Mouse (Mus musculus) adrenal gland, postnatal 14 days (tissue): Measurements from ENCODE around the gene Gng7. TPM values are rescaled to one million over a fixed set of nuclear protein-coding genes. Genes with fewer than 3 reads are reported as not detected.

Experiments
- DNase-seq: peaks from one replicate; pipeline ENCODE4 v3.0.0; 2021; ENCODE audit warnings: mixed read lengths
- total RNA-seq: library from RNA; stranded (reverse); gene quantifications from 2 replicates; pipeline ENCODE4 v1.2.3, GENCODE M21; 2021

Gng7 gene
- total RNA-seq, 1 experiment from 2014 or later = 5.9 TPM

GRCm38 (mm10) chr10:81025639-81026275 is 11.0 kb upstream of the Gng7 start, which contains the start of gene Diras1:
Gene Diras1, minus strand, starts transcription at chr10:81025662.
- no peak for DNase-seq

- DNase-seq = peak; percentile 57
Measured at GRCm38 (mm10) chr10:81025047-81025621, 10.4 kb upstream of the Gng7 start.

- no peak for DNase-seq
Measured at GRCm38 (mm10) chr10:81024346-81024937, 9.7 kb upstream of the Gng7 start.

GRCm38 (mm10) chr10:81022744-81023143 is 8.0 kb upstream of the Gng7 start:
- no peak for DNase-seq

GRCm38 (mm10) chr10:81021547-81022110 is 6.9 kb upstream of the Gng7 start:
- no peak for DNase-seq

- DNase-seq = no peak
Measured at GRCm38 (mm10) chr10:81020207-81020606, 5.5 kb upstream of the Gng7 start.

GRCm38 (mm10) chr10:81019687-81020086 is 4.9 kb upstream of the Gng7 start:
- DNase-seq = no peak

GRCm38 (mm10) chr10:81018326-81018725 is 3.6 kb upstream of the Gng7 start:
- DNase-seq = peak; percentile 74

- DNase-seq = peak; percentile 79
Measured at GRCm38 (mm10) chr10:81016645-81017044, 1.9 kb upstream of the Gng7 start.

- DNase-seq = no peak
Measured at GRCm38 (mm10) chr10:81015666-81016065, 921 bp upstream of the Gng7 start.

GRCm38 (mm10) chr10:81010851-81011250 is 3.9 kb downstream of the Gng7 start:
- DNase-seq = no peak

GRCm38 (mm10) chr10:81007240-81007639 is 7.5 kb downstream of the Gng7 start:
- peak; percentile 44 for DNase-seq

GRCm38 (mm10) chr10:81006005-81006677 is 8.6 kb downstream of the Gng7 start:
- no peak for DNase-seq

GRCm38 (mm10) chr10:81001161-81001560 is 13.6 kb downstream of the Gng7 start:
- no peak for DNase-seq

- no peak for DNase-seq
Measured at GRCm38 (mm10) chr10:81000197-81001062, 14.3 kb downstream of the Gng7 start.

- DNase-seq = peak; percentile 94
Measured at GRCm38 (mm10) chr10:80999362-81000196, 15.2 kb downstream of the Gng7 start.

GRCm38 (mm10) chr10:80998778-80999177 is 16.0 kb downstream of the Gng7 start:
- peak; percentile 73 for DNase-seq

GRCm38 (mm10) chr10:80998021-80998420 is 16.7 kb downstream of the Gng7 start:
- no peak for DNase-seq

- no peak for DNase-seq
Measured at GRCm38 (mm10) chr10:80997332-80997731, 17.4 kb downstream of the Gng7 start.

- no peak for DNase-seq
Measured at GRCm38 (mm10) chr10:80996501-80996900, 18.2 kb downstream of the Gng7 start.
